26 mouse cellular contexts compared by ENCODE assay signal in the genomic region with DNA sequence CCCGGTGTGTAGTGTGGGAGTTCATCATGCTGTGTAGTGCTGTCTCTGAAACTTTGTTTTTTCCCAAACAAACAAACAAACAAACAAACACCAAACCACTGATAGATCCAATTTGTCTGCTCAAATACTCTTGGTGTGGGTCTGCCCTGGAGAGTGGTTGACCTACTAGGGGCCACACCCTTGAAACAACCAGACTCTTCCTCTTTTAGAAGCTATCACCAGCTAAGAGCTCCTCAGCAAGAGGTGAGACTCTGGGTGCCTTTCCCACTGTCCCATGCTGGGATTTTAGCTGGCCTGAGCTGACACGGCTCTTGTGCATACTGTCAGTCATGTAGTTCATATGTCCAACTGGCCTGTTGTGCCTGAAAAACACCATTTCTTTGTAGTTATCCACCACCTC.
"Had no signal": no experiment of that assay in that cellular context is flagged by ENCODE, and none has a peak within 500 bp of the region (broad histone marks: within the 10 kb centered on the region; RNA-seq: fewer than 3 reads in every experiment).

No protein-coding gene starts in this region.

- H3K9ac ChIP-seq: heart, embryonic 13.5 days; heart, embryonic 15.5 days; hindbrain, embryonic 12.5 days; hindbrain, embryonic 14.5 days; intestine, embryonic 15.5 days; limb, embryonic 12.5 days; liver, embryonic 13.5 days had no signal

- H3K27me3 ChIP-seq: heart, embryonic 13.5 days; heart, embryonic 15.5 days; hindbrain, embryonic 12.5 days; intestine, embryonic 15.5 days; limb, embryonic 12.5 days; liver, embryonic 13.5 days had no signal

- H3K4me2 ChIP-seq: heart, embryonic 11.5 days; heart, embryonic 13.5 days; heart, embryonic 15.5 days; hindbrain, embryonic 12.5 days; hindbrain, embryonic 14.5 days; intestine, embryonic 15.5 days; limb, embryonic 12.5 days; liver, embryonic 11.5 days; liver, embryonic 13.5 days had no signal

- H3K4me1 ChIP-seq: hindbrain, embryonic 10.5 days; hindbrain, embryonic 12.5 days; intestine, embryonic 15.5 days; limb, embryonic 10.5 days; liver, embryonic 13.5 days had no signal

- H3K4me3 ChIP-seq: heart, adult 2 months; heart, embryonic 13.5 days; heart, embryonic 15.5 days; hindbrain, embryonic 10.5 days; hindbrain, embryonic 12.5 days; intestine, embryonic 15.5 days; layer of hippocampus, adult 2 months; limb, embryonic 10.5 days; limb, embryonic 12.5 days; liver, embryonic 13.5 days had no signal

- H3K9me3 ChIP-seq: heart, embryonic 13.5 days; heart, embryonic 15.5 days; hindbrain, embryonic 10.5 days; hindbrain, embryonic 12.5 days; intestine, embryonic 15.5 days; limb, embryonic 10.5 days; limb, embryonic 12.5 days; liver, embryonic 13.5 days had no signal

- H3K36me3 ChIP-seq: heart, embryonic 15.5 days; hindbrain, embryonic 10.5 days; hindbrain, embryonic 12.5 days; intestine, embryonic 15.5 days; limb, embryonic 10.5 days; limb, embryonic 12.5 days; liver, embryonic 13.5 days had no signal

- DNase-seq: gastrocnemius, postnatal 14 days; gastrocnemius, postnatal 36 days; heart, postnatal 4 days; kidney, adult 18-20 months; kidney, adult 8-10 months; kidney, postnatal 10 days; kidney, postnatal 25 days; kidney, postnatal 4 days; layer of hippocampus, postnatal 36 days; liver; liver, embryonic 13.5 days had no signal

- H3K27ac ChIP-seq: heart, adult 2 months; heart, embryonic 13.5 days; heart, embryonic 15.5 days; hindbrain, embryonic 10.5 days; hindbrain, embryonic 12.5 days; hindbrain, embryonic 14.5 days; intestine, embryonic 15.5 days; layer of hippocampus, adult 2 months; limb, embryonic 10.5 days; limb, embryonic 12.5 days; liver, embryonic 13.5 days had no signal

- ATAC-seq: hindbrain, embryonic 16.5 days; inflammation-experienced regulatory T-cells, adult 6 months; intestine, embryonic 15.5 days; intestine, postnatal 0 days had no signal
